8 mouse cellular contexts compared by ENCODE assay signal in the genomic region with DNA sequence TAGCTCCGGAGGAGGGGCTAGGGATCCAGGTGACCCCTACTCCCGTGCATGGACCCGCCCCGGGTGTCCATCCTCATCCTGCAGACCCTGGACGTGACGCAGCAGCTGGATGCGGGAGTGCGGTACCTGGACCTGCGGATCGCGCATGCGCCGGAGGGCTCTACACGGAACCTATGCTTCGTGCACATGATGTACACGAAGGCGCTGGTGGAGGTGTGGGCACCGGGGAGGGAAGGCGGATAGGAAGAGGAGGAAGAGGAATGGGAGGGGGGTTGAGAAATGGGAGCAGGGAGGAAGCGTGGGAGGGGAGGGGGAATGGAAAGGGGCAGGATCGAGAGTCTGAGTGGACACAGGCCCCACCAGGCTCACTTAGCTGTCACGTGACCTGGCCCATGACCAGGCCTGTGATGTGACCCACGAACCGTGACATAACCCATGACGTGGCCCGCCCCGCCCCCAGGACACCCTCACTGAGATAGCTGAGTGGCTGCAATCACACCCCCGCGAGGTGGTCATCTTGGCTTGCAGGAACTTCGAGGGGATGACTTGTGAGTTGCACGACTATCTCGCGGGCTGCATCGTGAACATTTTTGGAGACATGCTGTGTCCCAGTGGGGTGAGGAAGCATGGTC. TPM values are rescaled to one million over a fixed set of nuclear protein-coding genes. Genes with fewer than 3 reads are reported as not detected.
A peak's percentile ranks its signal among the peaks of the same experiment; 100 is the strongest.
DNase-seq lines count a peak whose midpoint lies in the region; ATAC-seq and TF ChIP-seq lines count a peak whose summit lies in the region.

No protein-coding gene starts in this region.

- no peaks in the 10 kb centered on the region for H3K27me3 ChIP-seq in lung, embryonic 15.5 days
- H3K27me3 ChIP-seq in kidney, postnatal 0 days (ENCODE audit: insufficient read depth, low read length): no peaks in the 10 kb centered on the region
- peaks cover 7% of the 10 kb centered on the region; the same call in 1 of the 2 replicates for H3K27me3 ChIP-seq in liver, embryonic 11.5 days (replicated peaks; ENCODE audit: control insufficient read depth, insufficient read depth, low read length)
- H3K27me3 ChIP-seq in neural tube, embryonic 13.5 days: no peaks in the 10 kb centered on the region

- peaks cover 41% of the 10 kb centered on the region for H3K4me1 ChIP-seq in lung, embryonic 15.5 days
- peaks cover 9% of the 10 kb centered on the region; the same call in 1 of the 2 replicates for H3K4me1 ChIP-seq in kidney, postnatal 0 days (replicated peaks; ENCODE audit: insufficient read depth, low read length)
- peaks cover 26% of the 10 kb centered on the region for H3K4me1 ChIP-seq in liver, embryonic 11.5 days (replicated peaks; ENCODE audit: control insufficient read depth, insufficient read depth, low read length)
- H3K4me1 ChIP-seq in neural tube, embryonic 13.5 days (replicated peaks): peaks cover 37% of the 10 kb centered on the region

- no peak for DNase-seq in lung, postnatal 25 days (ENCODE audit: low spot score)
- DNase-seq in cerebellum, postnatal 14 days: peak; percentile 68 to 80
- peak; percentile 44 for DNase-seq in kidney, postnatal 0 days (ENCODE audit: low spot score)
- DNase-seq in liver, embryonic 11.5 days (ENCODE audit: low spot score): peak; percentile 54
- peak; percentile 58 for DNase-seq in thymus, postnatal 14 days

- H3K9ac ChIP-seq in lung, embryonic 15.5 days: 0 out of 2 replicates have a peak overlapping the region, but pooled peaks have one; percentile 19
- peak overlapping the region; percentile 18; the same call in 1 of the 2 replicates for H3K9ac ChIP-seq in kidney, postnatal 0 days (ENCODE audit: low read depth, low read length)
- H3K9ac ChIP-seq in liver, embryonic 11.5 days (ENCODE audit: low read depth, low read length): no peak overlapping the region
- H3K9ac ChIP-seq in neural tube, embryonic 13.5 days: peak overlapping the region; percentile 61

- ATAC-seq in lung, embryonic 15.5 days (ENCODE audit: borderline replicate concordance, extremely low read depth, low FRiP score, low TSS enrichment): peak; percentile 9; the same call in 1 of the 2 replicates
- ATAC-seq in granulocyte monocyte progenitor cell, adult 5-6 weeks (replicated peaks; ENCODE audit: poor library complexity, severe bottlenecking): peak; percentile 38
- peak; percentile 13; the same call in 1 of the 2 replicates for ATAC-seq in kidney, postnatal 0 days (replicated peaks; ENCODE audit: low FRiP score, low read depth)
- ATAC-seq in liver, embryonic 11.5 days (replicated peaks; ENCODE audit: low FRiP score): no peak; the same call in 1 of the 2 replicates
- peak; percentile 42 for ATAC-seq in neural tube, embryonic 13.5 days (ENCODE audit: low read depth)

- H3K9me3 ChIP-seq in lung, embryonic 15.5 days: no peaks in the 10 kb centered on the region
- no peaks in the 10 kb centered on the region for H3K9me3 ChIP-seq in kidney, postnatal 0 days (replicated peaks; ENCODE audit: low read length)
- no peaks in the 10 kb centered on the region for H3K9me3 ChIP-seq in liver, embryonic 11.5 days (ENCODE audit: control insufficient read depth, low read length)
- no peaks in the 10 kb centered on the region for H3K9me3 ChIP-seq in neural tube, embryonic 13.5 days

- no peak overlapping the region for H3K27ac ChIP-seq in lung, embryonic 15.5 days
- no peak overlapping the region for H3K27ac ChIP-seq in kidney, postnatal 0 days
- H3K27ac ChIP-seq in liver, embryonic 11.5 days (ENCODE audit: low read depth, low read length): no peak overlapping the region
- no peak overlapping the region for H3K27ac ChIP-seq in neural tube, embryonic 13.5 days (replicated peaks)

- WGBS in lung, embryonic 15.5 days: 13% methylated on average over 34 of the region's 34 CpGs
- 14% methylated on average over 34 of the region's 34 CpGs for WGBS in kidney, postnatal 0 days
- 12% methylated on average over 34 of the region's 34 CpGs for WGBS in liver, embryonic 11.5 days
- WGBS in neural tube, embryonic 13.5 days: 23% methylated on average over 34 of the region's 34 CpGs

- no peak for TF ChIP-seq CTCF in kidney, postnatal 0 days (IDR thresholded peaks at IDR 0.05; ENCODE audit: low read depth)

- peak overlapping the region; percentile 35 for H3K4me3 ChIP-seq in lung, embryonic 15.5 days
- peak overlapping the region; percentile 22 for H3K4me3 ChIP-seq in kidney, postnatal 0 days (replicated peaks; ENCODE audit: low read depth, low read length)
- peak overlapping the region; percentile 41 for H3K4me3 ChIP-seq in liver, embryonic 11.5 days (ENCODE audit: low read depth, low read length)
- peak overlapping the region; percentile 35 for H3K4me3 ChIP-seq in neural tube, embryonic 13.5 days

- H3K4me2 ChIP-seq in lung, embryonic 15.5 days: peak overlapping the region; percentile 69
- peak overlapping the region; percentile 56 for H3K4me2 ChIP-seq in kidney, postnatal 0 days (ENCODE audit: low read length)
- peak overlapping the region; percentile 72 for H3K4me2 ChIP-seq in liver, embryonic 11.5 days
- H3K4me2 ChIP-seq in neural tube, embryonic 13.5 days: peak overlapping the region; percentile 63

- peaks cover 38% of the 10 kb centered on the region for H3K36me3 ChIP-seq in lung, embryonic 15.5 days
- peaks cover 30% of the 10 kb centered on the region for H3K36me3 ChIP-seq in kidney, postnatal 0 days (ENCODE audit: insufficient read depth, low read length)
- H3K36me3 ChIP-seq in liver, embryonic 11.5 days (ENCODE audit: control insufficient read depth, insufficient read depth, low read length): peaks cover 36% of the 10 kb centered on the region
- peaks cover 42% of the 10 kb centered on the region for H3K36me3 ChIP-seq in neural tube, embryonic 13.5 days

RNA-seq across cellular contexts. Expression of a gene that starts 2.1 kb away (rescaled TPM):
- 3.5 and 4.2 TPM in 2 replicates for polyA plus RNA-seq in lung, embryonic 15.5 days (2015; fragmentation: Nextera tagmentation; extraction: Ambion mirVana)
- total RNA-seq in granulocyte monocyte progenitor cell, adult 5-6 weeks (2014; fragmentation: Nextera tagmentation): not detected in 2 replicates
- total RNA-seq in granulocyte monocyte progenitor cell, adult 5-6 weeks (2017): not detected in 2 replicates
- polyA plus RNA-seq in kidney, postnatal 0 days (2015; fragmentation: Nextera tagmentation; extraction: Ambion mirVana): 1.3 and 1.6 TPM in 2 replicates
- 0.71 and 1.3 TPM in 2 replicates for polyA plus RNA-seq in liver, embryonic 11.5 days (2014; fragmentation: Nextera tagmentation; extraction: Ambion mirVana)
- 1.8 and 2.4 TPM in 2 replicates for polyA plus RNA-seq in neural tube, embryonic 13.5 days (2015; fragmentation: Nextera tagmentation; extraction: Ambion mirVana)

RNA-seq across cellular contexts. Expression of a gene that starts 6.2 kb away (rescaled TPM):
- 37.5 and 37.6 TPM in 2 replicates for polyA plus RNA-seq in lung, embryonic 15.5 days (2015; fragmentation: Nextera tagmentation; extraction: Ambion mirVana)
- total RNA-seq in granulocyte monocyte progenitor cell, adult 5-6 weeks (2014; fragmentation: Nextera tagmentation): 20.4 and 32.2 TPM in 2 replicates
- 9.2 and 14.0 TPM in 2 replicates for total RNA-seq in granulocyte monocyte progenitor cell, adult 5-6 weeks (2017)
- polyA plus RNA-seq in kidney, postnatal 0 days (2015; fragmentation: Nextera tagmentation; extraction: Ambion mirVana): 26.4 and 28.3 TPM in 2 replicates
- polyA plus RNA-seq in liver, embryonic 11.5 days (2014; fragmentation: Nextera tagmentation; extraction: Ambion mirVana): 18.7 and 20.9 TPM in 2 replicates
- polyA plus RNA-seq in neural tube, embryonic 13.5 days (2015; fragmentation: Nextera tagmentation; extraction: Ambion mirVana): 49.4 and 58.0 TPM in 2 replicates

RNA-seq across cellular contexts. Expression of a gene that starts 7.6 kb away (rescaled TPM):
- 2.3 and 2.5 TPM in 2 replicates for polyA plus RNA-seq in lung, embryonic 15.5 days (2015; fragmentation: Nextera tagmentation; extraction: Ambion mirVana)
- 0.73 and 1.7 TPM in 2 replicates for total RNA-seq in granulocyte monocyte progenitor cell, adult 5-6 weeks (2014; fragmentation: Nextera tagmentation)
- total RNA-seq in granulocyte monocyte progenitor cell, adult 5-6 weeks (2017): 0.72 and 1.6 TPM in 2 replicates
- 0.91 and 1.0 TPM in 2 replicates for polyA plus RNA-seq in kidney, postnatal 0 days (2015; fragmentation: Nextera tagmentation; extraction: Ambion mirVana)
- 2.0 and 3.1 TPM in 2 replicates for polyA plus RNA-seq in liver, embryonic 11.5 days (2014; fragmentation: Nextera tagmentation; extraction: Ambion mirVana)
- polyA plus RNA-seq in neural tube, embryonic 13.5 days (2015; fragmentation: Nextera tagmentation; extraction: Ambion mirVana): 0.32 and 0.73 TPM in 2 replicates

RNA-seq across cellular contexts. Expression of a gene that starts 8.1 kb away (rescaled TPM):
- polyA plus RNA-seq in lung, embryonic 15.5 days (2015; fragmentation: Nextera tagmentation; extraction: Ambion mirVana): 4.3 and 5.8 TPM in 2 replicates
- 6.4 and 8.4 TPM in 2 replicates for total RNA-seq in granulocyte monocyte progenitor cell, adult 5-6 weeks (2014; fragmentation: Nextera tagmentation)
- 3.3 and 9.3 TPM in 2 replicates for total RNA-seq in granulocyte monocyte progenitor cell, adult 5-6 weeks (2017)
- polyA plus RNA-seq in kidney, postnatal 0 days (2015; fragmentation: Nextera tagmentation; extraction: Ambion mirVana): 4.8 and 4.9 TPM in 2 replicates
- polyA plus RNA-seq in liver, embryonic 11.5 days (2014; fragmentation: Nextera tagmentation; extraction: Ambion mirVana): 3.4 and 3.6 TPM in 2 replicates
- 11.8 and 12.5 TPM in 2 replicates for polyA plus RNA-seq in neural tube, embryonic 13.5 days (2015; fragmentation: Nextera tagmentation; extraction: Ambion mirVana)

RNA-seq across cellular contexts. Expression of a gene that starts 29.5 kb away (rescaled TPM):
- 2.6 and 2.9 TPM in 2 replicates for polyA plus RNA-seq in lung, embryonic 15.5 days (2015; fragmentation: Nextera tagmentation; extraction: Ambion mirVana)
- 5.2 and 20.4 TPM in 2 replicates for total RNA-seq in granulocyte monocyte progenitor cell, adult 5-6 weeks (2014; fragmentation: Nextera tagmentation)
- total RNA-seq in granulocyte monocyte progenitor cell, adult 5-6 weeks (2017): 4.4 and 12.0 TPM in 2 replicates
- 2.7 and 3.0 TPM in 2 replicates for polyA plus RNA-seq in kidney, postnatal 0 days (2015; fragmentation: Nextera tagmentation; extraction: Ambion mirVana)
- polyA plus RNA-seq in liver, embryonic 11.5 days (2014; fragmentation: Nextera tagmentation; extraction: Ambion mirVana): 2.7 and 7.0 TPM in 2 replicates
- 3.5 and 4.0 TPM in 2 replicates for polyA plus RNA-seq in neural tube, embryonic 13.5 days (2015; fragmentation: Nextera tagmentation; extraction: Ambion mirVana)
